Mouse (Mus musculus) heart, embryonic 12.5 days (tissue): ENCODE measurements around the gene Elane. TPM values are rescaled to one million over a fixed set of nuclear protein-coding genes. Genes with fewer than 3 reads are reported as not detected.
"Not testable (repeated sequence)": the region's sequence is repeated elsewhere in the genome, so short reads cannot be mapped to it uniquely, and the experiment has no call there.

Experiments
- ATAC-seq: fragments of 200-750 bp; cut with Nextera tagmentation; 2 replicates; pipeline ENCODE4 v1.8.0; 2017; ENCODE audit warnings: moderate TSS enrichment, moderate library complexity; ENCODE audit not compliant: insufficient number of reproducible peaks, low FRiP score
- H3K27ac ChIP-seq: fragments of 300-500 bp; sonication (generic); 2 replicates; pipeline ENCODE4 v1.5.1; 2016; ENCODE audit warnings: mild to moderate bottlenecking, moderate library complexity; ENCODE audit not compliant: poor library complexity, severe bottlenecking
- H3K27me3 ChIP-seq: fragments of 300-500 bp; sonication (generic); replicated peaks from 2 replicates; pipeline ENCODE4 v1.6.1; 2016; ENCODE audit warnings: mild to moderate bottlenecking, moderate library complexity
- H3K36me3 ChIP-seq: fragments of 300-500 bp; sonication (generic); 2 replicates; pipeline ENCODE4 v1.6.1; 2016; ENCODE audit warnings: mild to moderate bottlenecking, moderate library complexity
- H3K4me1 ChIP-seq: fragments of 300-500 bp; sonication (generic); replicated peaks from 2 replicates; pipeline ENCODE4 v1.6.1; 2016; ENCODE audit warnings: mild to moderate bottlenecking
- H3K4me2 ChIP-seq: fragments of 300-500 bp; sonication (generic); 2 replicates; pipeline ENCODE4 v1.6.1; 2016; ENCODE audit warnings: mild to moderate bottlenecking, moderate library complexity
- H3K4me3 ChIP-seq: fragments of 300-500 bp; sonication (generic); 2 replicates; pipeline ENCODE4 v1.5.1; 2016; ENCODE audit warnings: mild to moderate bottlenecking
- H3K9ac ChIP-seq: fragments of 300-500 bp; sonication (generic); 2 replicates; pipeline ENCODE4 v1.6.1; 2016; ENCODE audit warnings: mild to moderate bottlenecking, moderate library complexity
- H3K9me3 ChIP-seq: fragments of 300-500 bp; sonication (generic); replicated peaks from 2 replicates; pipeline ENCODE4 v1.6.1; 2016; ENCODE audit warnings: mild to moderate bottlenecking, moderate library complexity
- WGBS: fragments of 180-500 bp; shearing (Covaris S2); methylation state at CpG from one replicate; pipeline ENCODE4 v1.1.7; 2016; 5-methylcytosine and 5-hydroxymethylcytosine counted together
- polyA plus RNA-seq: library from polyadenylated mRNA; unstranded; fragments of >200 nt; fragmentation: Nextera tagmentation; extraction: Ambion mirVana; gene quantifications from 2 replicates; pipeline ENCODE4 v1.2.1, GENCODE M21; 2016

Elane gene
- polyA plus RNA-seq, 1 experiment from 2014 or later, result 0.47 TPM

GRCm38 (mm10) chr10:79884446-79884845 lies 1.6 kb upstream of the Elane start:
- H3K4me1 ChIP-seq, result peaks cover 23% of the 10 kb centered on the region
- WGBS, result 61% methylated on average over 4 of the region's 4 CpGs
- no peak overlapping the region for H3K27ac ChIP-seq
- no peak for ATAC-seq
- H3K4me2 ChIP-seq, result no peak overlapping the region
- no peak overlapping the region for H3K4me3 ChIP-seq
- H3K9ac ChIP-seq, result no peak overlapping the region
- no peaks in the 10 kb centered on the region for H3K9me3 ChIP-seq
- H3K36me3 ChIP-seq, result no peaks in the 10 kb centered on the region
- H3K27me3 ChIP-seq, result peaks cover 21% of the 10 kb centered on the region

- not testable (repeated sequence) for H3K36me3 ChIP-seq, H3K27ac ChIP-seq, H3K4me3 ChIP-seq, H3K9ac ChIP-seq, ATAC-seq, H3K4me2 ChIP-seq, H3K9me3 ChIP-seq
- H3K4me1 ChIP-seq, result peaks cover 18% of the 10 kb centered on the region
- WGBS, result 69% methylated on average over 3 of the region's 3 CpGs
- H3K27me3 ChIP-seq, result peaks cover 21% of the 10 kb centered on the region
Measured at GRCm38 (mm10) chr10:79884938-79885337, 1.1 kb upstream of the Elane start.

DNA sequence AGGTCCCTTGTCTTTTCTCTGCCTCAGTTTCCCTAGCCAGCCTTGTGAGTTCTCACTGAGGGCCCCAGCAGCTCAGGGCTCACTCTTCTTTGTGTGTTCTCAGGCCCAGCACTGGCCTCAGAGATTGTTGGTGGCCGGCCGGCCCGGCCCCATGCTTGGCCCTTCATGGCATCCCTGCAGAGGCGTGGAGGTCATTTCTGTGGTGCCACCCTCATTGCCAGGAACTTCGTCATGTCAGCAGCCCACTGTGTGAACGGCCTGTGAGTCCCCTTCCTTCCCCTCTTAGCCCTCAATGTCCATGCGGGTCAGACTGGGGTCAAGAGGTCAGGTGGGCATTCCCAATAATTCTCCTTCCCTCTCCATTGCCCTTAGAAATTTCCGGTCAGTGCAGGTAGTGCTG lies 564 bp downstream of the Elane start:
- Histone ChIP-seq H3K9ac (no peak overlapping the region), H3K27me3 (peaks cover 30% of the 10 kb centered on the region), H3K4me1 (peaks cover 17% of the 10 kb centered on the region), H3K27ac (no peak overlapping the region), H3K4me2 (no peak overlapping the region), H3K9me3 (no peaks in the 10 kb centered on the region), H3K4me3 (no peak overlapping the region), H3K36me3 (no peaks in the 10 kb centered on the region)
- 82% methylated on average over 8 of the region's 8 CpGs for whole genome bisulfite sequencing
- no peak for ATAC-seq

DNA sequence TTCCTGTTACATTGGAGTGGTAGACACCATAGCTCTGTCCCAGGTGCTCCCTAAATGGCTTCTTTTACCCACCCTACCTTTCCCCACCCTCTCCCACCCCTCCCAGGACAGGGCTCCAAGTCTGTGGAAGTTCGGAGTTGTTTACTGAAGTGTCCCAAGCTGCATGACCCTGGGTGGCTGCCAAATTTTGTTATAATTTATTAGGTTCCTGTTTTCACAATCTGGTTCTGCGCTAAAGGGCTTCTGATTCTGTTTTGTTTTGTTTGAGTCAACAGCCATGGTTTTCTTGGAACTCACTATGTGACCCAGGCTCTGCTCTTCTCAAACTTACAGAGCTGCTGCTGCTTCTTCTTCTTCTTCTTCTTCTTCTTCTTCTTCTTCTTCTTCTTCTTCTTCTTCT lies 3.3 kb downstream of the Elane start:
- Histone ChIP-seq H3K4me3 (no peak overlapping the region), H3K9me3 (no peaks in the 10 kb centered on the region), H3K4me1 (no peaks in the 10 kb centered on the region), H3K4me2 (no peak overlapping the region), H3K27ac (no peak overlapping the region), H3K27me3 (peaks cover 23% of the 10 kb centered on the region), H3K36me3 (peaks cover 4% of the 10 kb centered on the region), H3K9ac (no peak overlapping the region)
- 84% methylated on average over 2 of the region's 2 CpGs for WGBS
- ATAC-seq, result no peak

GRCm38 (mm10) chr10:79890670-79891069 lies 4.6 kb downstream of the Elane start, which contains the start of gene Cfd:
Gene Cfd, plus strand, starts transcription at chr10:79890853.
- H3K9me3 ChIP-seq, result no peaks in the 10 kb centered on the region
- no peak for ATAC-seq
- no peak within 1 kb of the TSS for H3K4me3 ChIP-seq
- peaks cover 23% of the 10 kb centered on the region for H3K27me3 ChIP-seq
- H3K27ac ChIP-seq, result no peak within 1 kb of the TSS
- peaks cover 15% of the 10 kb centered on the region for H3K36me3 ChIP-seq
- 42% methylated on average over 5 of the region's 5 CpGs for WGBS
- H3K4me2 ChIP-seq, result no peak within 1 kb of the TSS
- no peaks in the 10 kb centered on the region for H3K4me1 ChIP-seq
- H3K9ac ChIP-seq, result no peak within 1 kb of the TSS

DNA sequence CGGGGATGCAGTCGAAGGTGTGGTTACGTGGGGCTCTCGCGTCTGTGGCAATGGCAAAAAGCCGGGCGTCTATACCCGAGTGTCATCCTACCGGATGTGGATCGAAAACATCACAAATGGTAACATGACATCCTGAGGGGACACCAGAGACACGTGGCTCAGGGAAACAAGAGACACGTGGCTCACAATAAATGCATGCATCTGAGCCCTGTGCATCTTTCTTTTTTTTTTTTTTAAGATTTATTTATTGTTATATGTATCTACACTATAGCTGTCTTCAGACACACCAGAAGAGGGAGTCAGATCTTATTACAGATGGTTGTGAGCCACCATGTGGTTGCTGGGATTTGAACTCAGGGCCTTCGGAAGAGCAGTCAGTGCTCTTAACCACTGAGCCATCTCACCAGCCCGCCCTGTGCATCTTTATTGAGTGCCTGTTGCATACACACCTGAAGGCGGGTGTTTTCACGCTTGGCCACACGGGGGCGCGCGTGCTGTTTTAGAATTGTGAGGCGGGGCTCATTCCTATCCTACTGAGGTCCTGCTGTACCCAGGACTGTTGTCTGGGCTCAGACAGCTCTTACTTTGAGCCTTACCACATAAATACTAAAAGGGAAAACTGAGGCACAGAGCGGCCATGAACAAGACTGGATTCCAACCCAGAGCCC lies 6.5 kb downstream of the Elane start:
- H3K27ac ChIP-seq, ATAC-seq, H3K9me3 ChIP-seq, H3K4me2 ChIP-seq, H3K4me1 ChIP-seq, H3K9ac ChIP-seq, H3K4me3 ChIP-seq: not testable (repeated sequence)
- WGBS, result 43% methylated on average over 22 of the region's 22 CpGs
- peaks cover 20% of the 10 kb centered on the region for H3K27me3 ChIP-seq
- peaks cover 34% of the 10 kb centered on the region for H3K36me3 ChIP-seq

DNA sequence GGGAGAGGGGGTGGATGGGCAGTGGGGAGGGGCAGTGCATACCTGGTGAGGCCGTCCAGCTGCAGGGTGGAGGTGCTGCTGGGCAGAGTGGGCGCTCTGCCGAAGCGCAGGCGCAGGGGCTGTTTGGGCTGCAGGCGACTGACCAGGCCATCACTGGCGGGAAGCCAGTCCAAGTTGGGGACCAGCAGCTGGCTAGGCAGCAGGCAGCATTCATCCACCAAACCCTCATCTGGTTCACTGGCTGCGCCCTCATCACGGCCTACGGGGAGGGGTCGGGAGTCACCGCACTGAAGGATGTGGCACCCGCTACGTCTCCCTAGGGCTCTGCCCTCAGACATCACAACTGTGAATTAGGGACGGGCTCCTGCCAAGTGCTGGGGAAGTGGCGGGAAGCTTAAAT lies 10.3 kb downstream of the Elane start:
- ATAC-seq, result no peak
- H3K4me1 ChIP-seq, result no peaks in the 10 kb centered on the region; the same call in 1 of the 2 replicates
- H3K27ac ChIP-seq, result no peak overlapping the region
- peaks cover 7% of the 10 kb centered on the region; the same call in 1 of the 2 replicates for H3K27me3 ChIP-seq
- H3K36me3 ChIP-seq, result peaks cover 58% of the 10 kb centered on the region
- H3K4me2 ChIP-seq, result no peak overlapping the region
- no peak overlapping the region for H3K4me3 ChIP-seq
- no peaks in the 10 kb centered on the region for H3K9me3 ChIP-seq
- WGBS, result 91% methylated on average over 15 of the region's 16 CpGs
- H3K9ac ChIP-seq, result no peak overlapping the region

DNA sequence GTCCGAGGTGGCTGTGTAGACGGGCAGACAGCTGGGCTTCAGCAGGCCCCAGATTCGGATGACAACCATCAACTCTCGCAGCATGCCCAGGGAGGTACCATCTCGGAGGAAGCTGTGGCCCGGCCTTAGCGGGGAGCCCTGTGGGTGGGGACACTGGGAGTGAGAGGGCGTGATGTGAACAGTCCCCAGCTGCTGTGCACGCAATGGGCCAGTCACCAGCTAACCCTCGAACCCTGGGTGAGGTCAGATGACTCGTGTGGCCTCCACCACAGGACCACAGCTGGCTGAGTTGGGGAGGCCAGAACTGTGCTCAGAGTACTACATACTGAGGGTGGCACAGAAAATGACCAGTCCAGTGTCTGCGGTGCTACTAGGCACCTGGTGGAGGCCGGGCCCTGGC lies 10.8 kb downstream of the Elane start:
- 81% methylated on average over 13 of the region's 13 CpGs for WGBS
- ATAC-seq, result no peak
- Histone ChIP-seq H3K4me1 (no peaks in the 10 kb centered on the region; the same call in 1 of the 2 replicates), H3K4me2 (no peak overlapping the region), H3K36me3 (peaks cover 62% of the 10 kb centered on the region), H3K27ac (no peak overlapping the region), H3K4me3 (no peak overlapping the region), H3K9ac (no peak overlapping the region), H3K27me3 (peaks cover 2% of the 10 kb centered on the region; the same call in 1 of the 2 replicates), H3K9me3 (no peaks in the 10 kb centered on the region)

- H3K27ac ChIP-seq, result no peak overlapping the region
- H3K4me1 ChIP-seq, result no peaks in the 10 kb centered on the region; the same call in 1 of the 2 replicates
- H3K4me2 ChIP-seq, result no peak overlapping the region
- ATAC-seq, result no peak
- H3K4me3 ChIP-seq, result no peak overlapping the region
- 50% methylated on average over 20 of the region's 20 CpGs for WGBS
- H3K9ac ChIP-seq, result no peak overlapping the region
- no peaks in the 10 kb centered on the region for H3K27me3 ChIP-seq
- no peaks in the 10 kb centered on the region for H3K9me3 ChIP-seq
- H3K36me3 ChIP-seq, result peaks cover 67% of the 10 kb centered on the region
Measured at GRCm38 (mm10) chr10:79897316-79898245, 11.5 kb downstream of the Elane start.

GRCm38 (mm10) chr10:79900951-79901410 lies 14.9 kb downstream of the Elane start:
- Histone ChIP-seq H3K4me1 (no peaks in the 10 kb centered on the region; the same call in 1 of the 2 replicates), H3K27ac (no peak overlapping the region), H3K4me2 (no peak overlapping the region), H3K4me3 (no peak overlapping the region), H3K9me3 (no peaks in the 10 kb centered on the region), H3K9ac (no peak overlapping the region), H3K36me3 (peaks cover 81% of the 10 kb centered on the region), H3K27me3 (no peaks in the 10 kb centered on the region)
- ATAC-seq, result no peak
- 65% methylated on average over 2 of the region's 2 CpGs for WGBS

GRCm38 (mm10) chr10:79906712-79907111 lies 20.7 kb downstream of the Elane start:
- no peaks in the 10 kb centered on the region for H3K9me3 ChIP-seq
- no peak overlapping the region for H3K4me2 ChIP-seq
- peaks cover 10% of the 10 kb centered on the region for H3K4me1 ChIP-seq
- ATAC-seq, result no peak
- WGBS, result 92% methylated on average over 9 of the region's 9 CpGs
- no peak overlapping the region for H3K4me3 ChIP-seq
- no peak overlapping the region for H3K27ac ChIP-seq
- no peaks in the 10 kb centered on the region for H3K27me3 ChIP-seq
- no peak overlapping the region for H3K9ac ChIP-seq
- peaks cover 66% of the 10 kb centered on the region for H3K36me3 ChIP-seq
